Mouse (Mus musculus): ENCODE measurements around the gene Pias1.

GRCm38 (mm10) chr9:62998561-62998960, 10.8 kb upstream of the Pias1 start:
- TF ChIP-seq CTCF (conservative IDR thresholded peaks at IDR 0.05; ENCODE audit: insufficient read depth, insufficient read length, low read depth, low read length) (no peak), POLR2A (IDR thresholded peaks at IDR 0.05; ENCODE audit: low read depth, low read length) (no peak)
